Mouse (Mus musculus) G1E (cell line): ENCODE measurements at regions not wholly inside any gene's neighbourhood (a gene's known extent, or its start where the extent isn't known, plus 50 kb on each side); places are given as distances from the start of the nearest gene placed in this dataset.

ENCODE experiments used
- ATAC-seq: 2 replicates; pipeline ENCODE4 v1.8.0; 2016; ENCODE audit warnings: mild to moderate bottlenecking; ENCODE audit not compliant: insufficient number of reproducible peaks, poor library complexity, low FRiP score, severe bottlenecking; ENCODE audit errors: extremely low read depth
- DNase-seq: peaks from one replicate; pipeline ENCODE4 v3.0.0; 2012; ENCODE audit warnings: low spot score
- H3K27me3 ChIP-seq: 2 replicates; pipeline ENCODE4 v1.6.1; 2012; ENCODE audit warnings: mild to moderate bottlenecking, low read length, inconsistent platforms; ENCODE audit not compliant: insufficient read depth
- H3K36me3 ChIP-seq: replicated peaks from 2 replicates; pipeline ENCODE3; 2012; ENCODE audit warnings: mild to moderate bottlenecking, inconsistent platforms
- H3K4me1 ChIP-seq: 2 replicates; pipeline ENCODE4 v1.6.1; 2012; ENCODE audit warnings: low read depth, low read length, inconsistent platforms, mixed read lengths; ENCODE audit not compliant: insufficient read depth
- H3K4me3 ChIP-seq: 2 replicates; pipeline ENCODE4 v1.5.1; 2012; ENCODE audit warnings: low read depth, mild to moderate bottlenecking, inconsistent platforms, low read length, moderate library complexity, mixed read lengths
- H3K9me3 ChIP-seq: replicated peaks from 2 replicates; pipeline ENCODE4 v1.6.1; 2012; ENCODE audit warnings: inconsistent platforms
- CTCF ChIP-seq: IDR thresholded peaks from 2 replicates; pipeline ENCODE4 v1.5.1; 2012; ENCODE audit warnings: low read depth, low read length, inconsistent platforms, mixed read lengths
- GATA1 ChIP-seq: IDR thresholded peaks from 2 replicates; pipeline ENCODE4 v1.6.1; 2012; ENCODE audit warnings: borderline replicate concordance, low read length, inconsistent platforms, mixed read lengths
- GATA2 ChIP-seq: IDR thresholded peaks from 2 replicates; pipeline ENCODE4 v1.6.1; 2012; ENCODE audit warnings: low read depth, low read length, inconsistent platforms, borderline replicate concordance
- POLR2AphosphoS5 ChIP-seq: IDR thresholded peaks from 2 replicates; pipeline ENCODE4 v1.6.1; 2012; ENCODE audit warnings: low read depth, low read length, inconsistent platforms; ENCODE audit not compliant: insufficient replicate concordance
- TAL1 ChIP-seq: conservative IDR thresholded peaks from 2 replicates; pipeline ENCODE4 v1.6.1; 2012; ENCODE audit warnings: low read depth, low read length, inconsistent platforms, mixed read lengths

DNA sequence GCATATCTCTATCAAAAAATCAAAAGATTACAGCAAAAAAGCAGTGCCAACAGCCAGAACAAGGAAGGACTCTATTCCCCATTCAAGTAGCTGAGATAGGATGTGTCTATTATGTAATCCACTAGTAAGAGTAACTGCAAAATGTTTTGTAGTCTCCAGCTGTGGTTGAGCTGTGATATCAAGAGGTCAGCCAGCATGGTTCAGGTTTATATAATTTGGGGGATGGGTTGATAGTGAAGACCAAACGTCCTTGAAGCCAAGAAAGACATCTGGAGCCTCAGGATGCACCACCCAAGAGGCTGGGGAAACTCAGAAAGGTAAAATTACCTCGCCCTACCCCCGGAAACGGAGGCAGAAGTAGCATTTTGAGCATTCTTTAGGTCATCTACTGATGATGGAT, 158.3 kb upstream of the Plxnc1 start:
- TF ChIP-seq CTCF (no peak), GATA2 (no peak), TAL1 (no peak), GATA1 (no peak), POLR2AphosphoS5 (no peak)
- Histone ChIP-seq H3K9me3 (no peaks in the 10 kb centered on the region), H3K4me1 (no peaks in the 10 kb centered on the region), H3K27me3 (peaks cover 27% of the 10 kb centered on the region), H3K36me3 (no peaks in the 10 kb centered on the region), H3K4me3 (no peak overlapping the region)
- DNase-seq (no peak), ATAC-seq (no peak)

DNA sequence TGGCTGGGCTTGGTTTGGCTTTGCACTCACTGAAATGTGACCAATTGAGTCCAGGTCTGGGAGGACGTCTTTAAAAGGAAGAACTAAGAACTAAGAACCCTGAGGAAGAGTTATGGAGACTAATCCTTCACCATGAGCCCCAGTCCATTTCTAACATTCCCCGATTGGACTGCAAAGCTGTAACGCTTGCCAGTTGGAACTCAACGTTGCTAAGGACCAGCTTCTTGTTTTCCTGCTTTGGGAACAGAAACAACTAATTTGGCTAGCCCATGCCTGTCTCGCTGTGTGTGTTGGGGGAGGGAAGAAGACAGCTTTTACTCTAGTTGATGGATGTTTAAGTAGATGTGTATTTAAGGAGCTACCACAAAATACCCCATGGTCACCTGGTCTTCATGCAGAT, 155.3 kb upstream of the Plxnc1 start:
- Histone ChIP-seq H3K4me1 (no peaks in the 10 kb centered on the region), H3K9me3 (no peaks in the 10 kb centered on the region), H3K4me3 (no peak overlapping the region), H3K27me3 (peaks cover 20% of the 10 kb centered on the region), H3K36me3 (no peaks in the 10 kb centered on the region)
- no peak for ATAC-seq
- TF ChIP-seq CTCF, result no peak
- TF ChIP-seq GATA2, result no peak
- TF ChIP-seq TAL1, result no peak
- no peak for TF ChIP-seq POLR2AphosphoS5
- no peak for TF ChIP-seq GATA1
- DNase-seq, result no peak

DNA sequence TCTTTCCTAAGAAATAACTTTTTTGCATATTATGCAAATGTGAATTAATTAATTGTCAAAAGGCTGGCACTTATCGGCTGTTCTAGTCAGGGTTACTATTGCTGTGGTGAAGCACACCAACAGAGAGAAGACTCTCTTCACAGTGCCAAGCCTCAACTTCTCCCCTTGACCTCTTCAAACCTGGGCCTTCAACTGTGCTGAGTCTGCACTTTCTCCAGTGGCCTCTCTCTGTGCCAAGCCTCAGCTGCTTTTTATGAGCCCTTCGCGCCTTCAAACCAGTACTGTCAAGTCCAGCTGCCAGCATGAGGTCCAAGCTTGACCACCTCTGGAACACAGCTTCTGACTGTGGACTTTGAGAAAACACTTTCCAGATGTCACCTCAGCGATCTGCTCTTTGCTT, 151.2 kb upstream of the Plxnc1 start:
- H3K4me3 ChIP-seq, result no peak overlapping the region
- no peaks in the 10 kb centered on the region for H3K4me1 ChIP-seq
- no peak for DNase-seq
- TF ChIP-seq TAL1 (no peak), GATA2 (no peak), POLR2AphosphoS5 (no peak), GATA1 (no peak)
- no peaks in the 10 kb centered on the region for H3K9me3 ChIP-seq
- H3K27me3 ChIP-seq, result peaks cover 27% of the 10 kb centered on the region
- no peak for ATAC-seq
- no peaks in the 10 kb centered on the region for H3K36me3 ChIP-seq

DNA sequence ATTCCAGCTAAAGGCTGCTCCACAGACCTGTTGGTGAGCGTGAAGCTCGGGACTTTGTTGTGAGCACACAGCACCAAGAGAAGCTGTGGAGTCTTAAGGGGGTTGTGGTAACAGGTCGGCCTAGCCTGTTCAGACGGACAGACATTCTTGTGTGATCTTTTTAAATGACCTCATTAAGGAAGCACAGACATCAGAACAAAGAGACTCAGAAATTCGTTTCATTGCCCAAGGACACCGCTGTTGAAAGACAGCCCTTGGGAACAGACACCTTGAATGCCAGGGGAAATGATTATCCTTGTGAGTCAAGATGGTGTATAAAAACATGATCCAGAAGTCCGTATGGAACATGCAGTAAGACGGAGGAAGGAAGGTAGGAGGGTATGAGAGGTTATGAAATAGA, 150.1 kb upstream of the Plxnc1 start:
- ATAC-seq, result no peak
- no peak overlapping the region for H3K4me3 ChIP-seq
- no peak for DNase-seq
- TF ChIP-seq TAL1 (no peak), CTCF (no peak), POLR2AphosphoS5 (no peak), GATA2 (no peak), GATA1 (no peak)
- H3K36me3 ChIP-seq, result no peaks in the 10 kb centered on the region
- 0 out of 2 replicates have a peak, but pooled peaks cover 2% of the 10 kb centered on the region for H3K4me1 ChIP-seq
- peaks cover 28% of the 10 kb centered on the region for H3K27me3 ChIP-seq
- H3K9me3 ChIP-seq, result no peaks in the 10 kb centered on the region

DNA sequence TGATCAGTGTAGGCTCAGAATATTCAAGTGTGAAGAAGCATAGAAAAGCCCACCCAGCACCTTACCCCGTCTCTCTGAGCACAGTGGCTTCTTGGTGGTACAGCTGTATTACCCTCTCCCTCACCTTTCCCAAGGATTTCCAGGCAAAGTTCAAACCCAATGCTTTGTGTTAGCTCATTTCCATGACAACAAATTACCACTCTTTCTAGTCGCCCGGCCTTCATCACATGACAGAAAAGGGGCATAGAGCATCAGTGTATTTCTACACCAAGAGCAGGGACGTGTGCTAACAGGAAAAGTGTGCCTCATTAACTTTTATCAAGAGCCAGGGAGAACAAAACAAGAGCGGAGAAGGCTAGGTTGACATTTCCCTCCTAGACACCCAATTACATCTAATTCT, 148.6 kb upstream of the Plxnc1 start:
- peaks cover 4% of the 10 kb centered on the region; the same call in 1 of the 2 replicates for H3K4me1 ChIP-seq
- H3K9me3 ChIP-seq, result no peaks in the 10 kb centered on the region
- H3K27me3 ChIP-seq, result peaks cover 35% of the 10 kb centered on the region
- TF ChIP-seq CTCF, result no peak
- no peak for TF ChIP-seq TAL1
- TF ChIP-seq POLR2AphosphoS5, result no peak
- TF ChIP-seq GATA2, result no peak
- TF ChIP-seq GATA1, result no peak
- H3K4me3 ChIP-seq, result no peak overlapping the region
- DNase-seq, result no peak
- no peaks in the 10 kb centered on the region for H3K36me3 ChIP-seq
- no peak for ATAC-seq

DNA sequence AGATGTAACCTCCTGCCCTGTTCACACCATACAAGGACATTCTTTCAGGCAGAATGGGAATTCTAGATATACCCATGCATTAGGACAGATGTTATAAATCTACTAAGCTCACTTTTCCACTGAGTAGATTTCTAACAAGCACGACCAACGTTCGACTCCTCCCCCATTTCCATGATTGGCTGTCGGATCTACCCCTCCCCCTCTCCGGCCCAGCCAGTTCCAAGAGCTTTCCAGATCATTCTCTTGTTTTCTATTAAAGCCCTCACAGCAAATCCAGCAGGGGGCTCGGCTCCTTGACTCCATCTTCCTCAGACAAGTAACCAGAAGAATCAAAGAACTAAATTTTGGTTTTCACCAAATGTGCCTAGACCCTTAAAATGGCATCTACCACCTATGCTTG, 146.5 kb upstream of the Plxnc1 start:
- Histone ChIP-seq H3K4me3 (no peak overlapping the region), H3K27me3 (peaks cover 43% of the 10 kb centered on the region), H3K4me1 (peaks cover 10% of the 10 kb centered on the region; the same call in 1 of the 2 replicates), H3K36me3 (no peaks in the 10 kb centered on the region), H3K9me3 (no peaks in the 10 kb centered on the region)
- no peak for ATAC-seq
- no peak for TF ChIP-seq GATA2
- TF ChIP-seq POLR2AphosphoS5, result no peak
- TF ChIP-seq TAL1, result no peak
- TF ChIP-seq CTCF, result no peak
- no peak for TF ChIP-seq GATA1
- DNase-seq, result no peak

DNA sequence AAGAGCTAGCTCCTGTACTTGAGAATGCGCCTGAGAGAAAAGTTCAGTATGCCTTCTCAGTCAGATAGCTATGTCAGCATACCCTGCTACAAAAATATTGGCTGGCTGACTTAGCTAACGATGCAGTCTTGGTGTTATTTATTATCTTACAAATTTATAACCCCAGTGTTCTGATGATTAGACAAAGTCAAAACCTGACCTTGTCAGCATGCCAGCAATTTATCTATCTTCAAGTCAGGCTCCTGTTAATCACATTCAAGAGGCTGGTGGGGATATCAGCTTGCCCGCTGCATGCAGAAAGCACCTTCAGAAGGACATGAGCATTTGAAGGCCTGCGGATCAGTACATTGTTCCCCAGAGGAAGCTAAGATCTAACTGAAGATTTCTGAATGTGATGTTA, 146.0 kb upstream of the Plxnc1 start:
- Histone ChIP-seq H3K27me3 (peaks cover 44% of the 10 kb centered on the region), H3K9me3 (no peaks in the 10 kb centered on the region), H3K4me1 (peaks cover 10% of the 10 kb centered on the region; the same call in 1 of the 2 replicates), H3K36me3 (no peaks in the 10 kb centered on the region), H3K4me3 (no peak overlapping the region)
- ATAC-seq (no peak), DNase-seq (no peak)
- TF ChIP-seq CTCF (no peak), POLR2AphosphoS5 (no peak), TAL1 (no peak), GATA1 (no peak), GATA2 (no peak)
